Comparison of ENCODE assay signal across 24 mouse cellular contexts in the genomic region with DNA sequence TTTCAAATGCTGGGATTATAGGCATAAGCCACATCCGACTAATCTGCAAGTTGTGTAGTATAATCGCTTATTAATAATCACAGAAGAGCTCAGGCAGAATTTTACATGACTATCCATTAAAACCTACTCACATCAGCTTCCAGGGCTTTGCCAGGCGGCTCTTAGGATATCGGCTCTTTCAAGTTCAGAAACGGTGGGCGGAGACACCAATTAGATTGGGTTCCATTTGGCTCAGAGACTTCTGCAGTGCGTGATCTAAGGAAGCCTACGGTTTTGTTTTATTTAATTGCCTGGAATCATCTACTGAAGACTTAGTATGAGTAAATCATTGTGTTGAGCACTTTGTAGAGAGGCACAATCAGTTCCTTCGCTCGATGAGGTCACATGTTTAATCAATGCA. TPM values are rescaled to one million over a fixed set of nuclear protein-coding genes. Genes with fewer than 3 reads are reported as not detected.
DNase-seq lines count a peak whose midpoint lies in the region; ATAC-seq and TF ChIP-seq lines count a peak whose summit lies in the region.
"Had no signal": no experiment of that assay in that cellular context is flagged by ENCODE, and none has a peak within 500 bp of the region (broad histone marks: within the 10 kb centered on the region; RNA-seq: fewer than 3 reads in every experiment).

No protein-coding gene starts in this region.

- no peak overlapping the region for H3K27ac ChIP-seq in forebrain, embryonic 16.5 days (ENCODE audit: low read length)
- H3K27ac ChIP-seq in forebrain, embryonic 10.5 days = no peak overlapping the region
- H3K27ac ChIP-seq in liver, postnatal 0 days (ENCODE audit: low read depth) = no peak overlapping the region
- no peak overlapping the region for H3K27ac ChIP-seq in liver, embryonic 12.5 days
- H3K27ac ChIP-seq: forebrain, embryonic 12.5 days; hindbrain, embryonic 12.5 days; hindbrain, embryonic 15.5 days had no signal

- no peak for ATAC-seq in forebrain, embryonic 16.5 days
- ATAC-seq in liver, postnatal 0 days = no peak
- no peak for ATAC-seq in liver, embryonic 12.5 days
- ATAC-seq: CD4-positive, CD25-positive, alpha-beta regulatory T cell, adult 4 months; intestine, postnatal 0 days had no signal

- no peak overlapping the region for H3K4me3 ChIP-seq in forebrain, embryonic 16.5 days (replicated peaks; ENCODE audit: low read length)
- H3K4me3 ChIP-seq in forebrain, embryonic 10.5 days = no peak overlapping the region
- no peak overlapping the region for H3K4me3 ChIP-seq in liver, postnatal 0 days (ENCODE audit: low read depth, low read length)
- no peak overlapping the region for H3K4me3 ChIP-seq in liver, embryonic 12.5 days
- H3K4me3 ChIP-seq: forebrain, embryonic 12.5 days; hindbrain, embryonic 12.5 days; hindbrain, embryonic 15.5 days had no signal

- H3K27me3 ChIP-seq in forebrain, embryonic 16.5 days (replicated peaks; ENCODE audit: control insufficient read depth, insufficient read depth, low read length) = no peaks in the 10 kb centered on the region
- H3K27me3 ChIP-seq in forebrain, embryonic 10.5 days (ENCODE audit: poor library complexity, severe bottlenecking) = no peaks in the 10 kb centered on the region
- no peaks in the 10 kb centered on the region for H3K27me3 ChIP-seq in liver, postnatal 0 days (ENCODE audit: insufficient read depth, low read length)
- H3K27me3 ChIP-seq in liver, embryonic 12.5 days (replicated peaks) = no peaks in the 10 kb centered on the region
- H3K27me3 ChIP-seq: forebrain, embryonic 12.5 days; hindbrain, embryonic 12.5 days; hindbrain, embryonic 15.5 days had no signal

- TF ChIP-seq EP300 in liver, postnatal 0 days (IDR thresholded peaks at IDR 0.05; ENCODE audit: low read depth) = no peak

- H3K4me2 ChIP-seq in forebrain, embryonic 16.5 days (ENCODE audit: low read length) = 0 out of 2 replicates have a peak overlapping the region, but pooled peaks have one; percentile 5
- H3K4me2 ChIP-seq in liver, postnatal 0 days (ENCODE audit: low read depth, low read length) = no peak overlapping the region
- H3K4me2 ChIP-seq in liver, embryonic 12.5 days = no peak overlapping the region
- H3K4me2 ChIP-seq: forebrain, embryonic 12.5 days; hindbrain, embryonic 12.5 days; hindbrain, embryonic 15.5 days had no signal

- 45% methylated on average over 10 of the region's 10 CpGs for WGBS in forebrain, embryonic 16.5 days
- 86% methylated on average over 10 of the region's 10 CpGs for WGBS in forebrain, embryonic 10.5 days
- WGBS in liver, postnatal 0 days (ENCODE audit: insufficient replicate concordance) = 84% methylated on average over 10 of the region's 10 CpGs
- WGBS in liver, embryonic 12.5 days (ENCODE audit: insufficient replicate concordance) = 77% methylated on average over 10 of the region's 10 CpGs

- H3K4me1 ChIP-seq in forebrain, embryonic 16.5 days (replicated peaks; ENCODE audit: control insufficient read depth, insufficient read depth, low read length) = peaks cover 6% of the 10 kb centered on the region
- peaks cover 29% of the 10 kb centered on the region for H3K4me1 ChIP-seq in forebrain, embryonic 10.5 days
- no peaks in the 10 kb centered on the region for H3K4me1 ChIP-seq in liver, postnatal 0 days (ENCODE audit: insufficient read depth)
- no peaks in the 10 kb centered on the region for H3K4me1 ChIP-seq in liver, embryonic 12.5 days
- H3K4me1 ChIP-seq: hindbrain, embryonic 15.5 days had no signal

- no peak for DNase-seq in forebrain, embryonic 10.5 days (ENCODE audit: extremely low spot score, low spot score)
- DNase-seq in liver, postnatal 0 days = peak; percentile 5
- DNase-seq in retina, postnatal 1 day = peak; percentile 31
- no peak for DNase-seq in retina, embryonic 14.5 days (ENCODE audit: low spot score)
- no peak for DNase-seq in urinary bladder, adult 2 months (ENCODE audit: low spot score)
- DNase-seq: adrenal gland, adult 2 months; adrenal gland, postnatal 14 days; cerebellum, adult 18-20 months; cerebellum, adult 9-10 months; cerebellum, postnatal 14 days; gastrocnemius, postnatal 10 days; gastrocnemius, postnatal 36 days had no signal

- TF ChIP-seq CTCF in liver, postnatal 0 days (IDR thresholded peaks at IDR 0.05; ENCODE audit: low read depth) = no peak

- H3K36me3 ChIP-seq in forebrain, embryonic 16.5 days (ENCODE audit: control insufficient read depth, insufficient read depth) = no peaks in the 10 kb centered on the region
- H3K36me3 ChIP-seq in forebrain, embryonic 10.5 days (replicated peaks) = no peaks in the 10 kb centered on the region
- H3K36me3 ChIP-seq in liver, postnatal 0 days (replicated peaks; ENCODE audit: insufficient read depth, low read length) = no peaks in the 10 kb centered on the region
- H3K36me3 ChIP-seq in liver, embryonic 12.5 days = no peaks in the 10 kb centered on the region
- H3K36me3 ChIP-seq: forebrain, embryonic 12.5 days; hindbrain, embryonic 12.5 days; hindbrain, embryonic 15.5 days had no signal

- no peaks in the 10 kb centered on the region for H3K9me3 ChIP-seq in forebrain, embryonic 16.5 days (ENCODE audit: control insufficient read depth, low read length)
- no peaks in the 10 kb centered on the region for H3K9me3 ChIP-seq in forebrain, embryonic 10.5 days
- H3K9me3 ChIP-seq in liver, postnatal 0 days (ENCODE audit: low read length) = no peaks in the 10 kb centered on the region
- H3K9me3 ChIP-seq in liver, embryonic 12.5 days (replicated peaks) = no peaks in the 10 kb centered on the region
- H3K9me3 ChIP-seq: forebrain, embryonic 12.5 days; hindbrain, embryonic 12.5 days; hindbrain, embryonic 15.5 days had no signal

- no peak overlapping the region for H3K9ac ChIP-seq in forebrain, embryonic 16.5 days (replicated peaks; ENCODE audit: low read depth, low read length)
- no peak overlapping the region for H3K9ac ChIP-seq in liver, postnatal 0 days (replicated peaks)
- no peak overlapping the region for H3K9ac ChIP-seq in liver, embryonic 12.5 days
- H3K9ac ChIP-seq: forebrain, embryonic 12.5 days; hindbrain, embryonic 12.5 days; hindbrain, embryonic 15.5 days had no signal

RNA-seq across cellular contexts. Expression of a gene that starts 6.6 kb away (rescaled TPM):
- not detected in 2 replicates for polyA plus RNA-seq in forebrain, embryonic 16.5 days (2015; fragmentation: Nextera tagmentation; extraction: Ambion mirVana)
- polyA plus RNA-seq in forebrain, embryonic 10.5 days (2016; fragmentation: Nextera tagmentation; extraction: Ambion mirVana) = not detected in 2 replicates
- polyA plus RNA-seq in liver, postnatal 0 days (2015; fragmentation: Nextera tagmentation; extraction: Ambion mirVana) = not detected in 2 replicates
- not detected in 2 replicates for polyA plus RNA-seq in liver, embryonic 12.5 days (2016; fragmentation: Nextera tagmentation; extraction: Ambion mirVana)
- not detected in 2 replicates for polyA plus RNA-seq in urinary bladder, adult 2 months (2012; rRNA removed)
- polyA plus RNA-seq: adrenal gland, adult 2 months; C2C12; embryonic facial prominence, embryonic 14.5 days; forebrain, embryonic 12.5 days; heart, postnatal 0 days; hindbrain, embryonic 12.5 days; hindbrain, embryonic 15.5 days; intestine, embryonic 14.5 days had no signal

RNA-seq across cellular contexts. Expression of a gene that starts 27.6 kb away (rescaled TPM):
- polyA plus RNA-seq in forebrain, embryonic 16.5 days (2015; fragmentation: Nextera tagmentation; extraction: Ambion mirVana) = 1.6 and 1.7 TPM in 2 replicates
- 0.30 and 0.38 TPM in 2 replicates for polyA plus RNA-seq in forebrain, embryonic 10.5 days (2016; fragmentation: Nextera tagmentation; extraction: Ambion mirVana)
- 0.05 TPM in 1 of 2 replicates, not detected in the other for polyA plus RNA-seq in liver, postnatal 0 days (2015; fragmentation: Nextera tagmentation; extraction: Ambion mirVana)
- polyA plus RNA-seq in liver, embryonic 12.5 days (2016; fragmentation: Nextera tagmentation; extraction: Ambion mirVana) = 0.10 TPM in 1 of 2 replicates, not detected in the other
- not detected in 2 replicates for polyA plus RNA-seq in urinary bladder, adult 2 months (2012; rRNA removed)
- polyA plus RNA-seq: C2C12; heart, embryonic 14.5 days; heart, postnatal 0 days had no signal

Comparison
In these comparisons a context has a peak if more than half of its experiments do, and no peak if none do; other contexts are left out.
1. DNase-seq: peak in liver, postnatal 0 days (single experiment) and retina, postnatal 1 day (single experiment); none in forebrain, embryonic 10.5 days (single experiment), retina, embryonic 14.5 days (single experiment) and urinary bladder, adult 2 months (single experiment).